Mouse (Mus musculus) midbrain, embryonic 16.5 days (tissue): ENCODE results near the gene Dnah6. TPM values are rescaled to one million over a fixed set of nuclear protein-coding genes. Genes with fewer than 3 reads are reported as not detected.

ENCODE experiments used
- ATAC-seq: fragments of 200-750 bp; cut with Nextera tagmentation; 2 replicates; pipeline ENCODE4 v1.8.0; 2017; ENCODE audit warnings: moderate TSS enrichment
- H3K27ac ChIP-seq: fragments of 300-500 bp; sonication (generic); 2 replicates; pipeline ENCODE4 v1.5.1; 2014; ENCODE audit warnings: mild to moderate bottlenecking, low read length, mixed read lengths
- H3K27me3 ChIP-seq: fragments of 300-500 bp; sonication (generic); 2 replicates; pipeline ENCODE4 v1.6.1; 2014; ENCODE audit warnings: low read depth, low read length, mixed read lengths; ENCODE audit not compliant: control insufficient read depth, insufficient read depth
- H3K36me3 ChIP-seq: fragments of 300-500 bp; sonication (generic); 2 replicates; pipeline ENCODE4 v1.6.1; 2014; ENCODE audit warnings: mild to moderate bottlenecking, low read length, moderate library complexity, mixed read lengths; ENCODE audit not compliant: control insufficient read depth, insufficient read depth
- H3K4me1 ChIP-seq: fragments of 300-500 bp; sonication (generic); 2 replicates; pipeline ENCODE4 v1.6.1; 2014; ENCODE audit warnings: mild to moderate bottlenecking, low read length, mixed read lengths; ENCODE audit not compliant: control insufficient read depth, insufficient read depth
- H3K4me2 ChIP-seq: fragments of 300-500 bp; sonication (generic); 2 replicates; pipeline ENCODE4 v1.6.1; 2014; ENCODE audit warnings: mild to moderate bottlenecking, low read length, mixed read lengths
- H3K4me3 ChIP-seq: fragments of 300-500 bp; sonication (generic); 2 replicates; pipeline ENCODE4 v1.5.1; 2014; ENCODE audit warnings: low read depth, mild to moderate bottlenecking, low read length, moderate library complexity, mixed read lengths
- H3K9ac ChIP-seq: fragments of 300-500 bp; sonication (generic); 2 replicates; pipeline ENCODE4 v1.6.1; 2014; ENCODE audit warnings: low read depth, low read length, mixed read lengths
- H3K9me3 ChIP-seq: fragments of 300-500 bp; sonication (generic); replicated peaks from 2 replicates; pipeline ENCODE4 v1.6.1; 2014; ENCODE audit warnings: mild to moderate bottlenecking, low read length, mixed read lengths; ENCODE audit not compliant: control insufficient read depth, poor library complexity, severe bottlenecking
- WGBS: fragments of 180-500 bp; shearing (Covaris S2); extraction: QIAGEN DNeasy Blood & Tissue Kit; methylation state at CpG from one replicate; pipeline ENCODE4 v1.1.7; 2014; 5-methylcytosine and 5-hydroxymethylcytosine counted together
- polyA plus RNA-seq: library from polyadenylated mRNA; unstranded; fragments of >200 nt; fragmentation: Nextera tagmentation; extraction: Ambion mirVana; gene quantifications from 2 replicates; pipeline ENCODE4 v1.2.1, GENCODE M21; 2015

The Dnah6 gene
- polyA plus RNA-seq, 1 experiment from 2014 or later, result 0.36 TPM

GRCm38 (mm10) chr6:72993054-72993687 lies 228.3 kb downstream of the Dnah6 start:
- Histone ChIP-seq H3K27ac (no peak overlapping the region), H3K4me3 (no peak overlapping the region), H3K4me2 (no peak overlapping the region), H3K36me3 (no peaks in the 10 kb centered on the region), H3K4me1 (no peaks in the 10 kb centered on the region), H3K27me3 (no peaks in the 10 kb centered on the region), H3K9ac (no peak overlapping the region), H3K9me3 (no peaks in the 10 kb centered on the region)
- WGBS, result 74% methylated on average over 8 of the region's 8 CpGs
- ATAC-seq, result no peak

- Histone ChIP-seq H3K36me3 (no peaks in the 10 kb centered on the region), H3K27ac (no peak overlapping the region), H3K9me3 (no peaks in the 10 kb centered on the region), H3K4me3 (no peak overlapping the region), H3K4me2 (no peak overlapping the region), H3K9ac (no peak overlapping the region), H3K4me1 (no peaks in the 10 kb centered on the region), H3K27me3 (no peaks in the 10 kb centered on the region)
- ATAC-seq, result no peak
- 93% methylated on average over 5 of the region's 5 CpGs for WGBS
Observed at GRCm38 (mm10) chr6:72990206-72990605, 231.2 kb downstream of the Dnah6 start.

GRCm38 (mm10) chr6:72989028-72989736 lies 232.3 kb downstream of the Dnah6 start:
- Histone ChIP-seq H3K4me2 (no peak overlapping the region), H3K9ac (no peak overlapping the region), H3K27me3 (no peaks in the 10 kb centered on the region), H3K4me1 (no peaks in the 10 kb centered on the region), H3K36me3 (no peaks in the 10 kb centered on the region), H3K27ac (no peak overlapping the region), H3K4me3 (no peak overlapping the region), H3K9me3 (no peaks in the 10 kb centered on the region)
- ATAC-seq, result no peak
- 18% methylated on average over 7 of the region's 7 CpGs for WGBS

- Histone ChIP-seq H3K27me3 (no peaks in the 10 kb centered on the region), H3K4me2 (no peak overlapping the region), H3K4me1 (no peaks in the 10 kb centered on the region), H3K9me3 (no peaks in the 10 kb centered on the region), H3K9ac (no peak overlapping the region), H3K36me3 (no peaks in the 10 kb centered on the region), H3K4me3 (no peak overlapping the region), H3K27ac (no peak overlapping the region)
- no peak for ATAC-seq
- 54% methylated on average over 4 of the region's 4 CpGs for WGBS
Observed at GRCm38 (mm10) chr6:72982506-72982905, 238.9 kb downstream of the Dnah6 start.

GRCm38 (mm10) chr6:72981851-72982250 lies 239.6 kb downstream of the Dnah6 start:
- Histone ChIP-seq H3K9me3 (no peaks in the 10 kb centered on the region), H3K4me1 (no peaks in the 10 kb centered on the region), H3K27me3 (no peaks in the 10 kb centered on the region), H3K4me2 (no peak overlapping the region), H3K9ac (no peak overlapping the region), H3K36me3 (no peaks in the 10 kb centered on the region), H3K4me3 (no peak overlapping the region), H3K27ac (no peak overlapping the region)
- 78% methylated on average over 6 of the region's 6 CpGs for WGBS
- no peak for ATAC-seq

GRCm38 (mm10) chr6:72981124-72981651 lies 240.3 kb downstream of the Dnah6 start:
- H3K4me1 ChIP-seq, result no peaks in the 10 kb centered on the region
- H3K27ac ChIP-seq, result no peak overlapping the region
- 45% methylated on average over 9 of the region's 9 CpGs for WGBS
- H3K36me3 ChIP-seq, result no peaks in the 10 kb centered on the region
- H3K27me3 ChIP-seq, result no peaks in the 10 kb centered on the region
- no peak overlapping the region for H3K4me3 ChIP-seq
- H3K9ac ChIP-seq, result no peak overlapping the region
- ATAC-seq, result no peak
- H3K9me3 ChIP-seq, result no peaks in the 10 kb centered on the region
- no peak overlapping the region for H3K4me2 ChIP-seq

GRCm38 (mm10) chr6:72976866-72977265 lies 244.6 kb downstream of the Dnah6 start:
- H3K9ac ChIP-seq, result no peak overlapping the region
- H3K36me3 ChIP-seq, result no peaks in the 10 kb centered on the region
- no peak overlapping the region for H3K4me2 ChIP-seq
- H3K27ac ChIP-seq, result no peak overlapping the region
- WGBS, result 93% methylated on average over 2 of the region's 2 CpGs
- ATAC-seq, result no peak
- H3K4me1 ChIP-seq, result no peaks in the 10 kb centered on the region
- no peaks in the 10 kb centered on the region for H3K27me3 ChIP-seq
- H3K9me3 ChIP-seq, result no peaks in the 10 kb centered on the region; the same call in 1 of the 2 replicates
- H3K4me3 ChIP-seq, result no peak overlapping the region

- Histone ChIP-seq H3K27me3 (no peaks in the 10 kb centered on the region), H3K4me1 (no peaks in the 10 kb centered on the region), H3K9ac (no peak overlapping the region), H3K27ac (no peak overlapping the region), H3K9me3 (no peaks in the 10 kb centered on the region; the same call in 1 of the 2 replicates), H3K4me2 (no peak overlapping the region), H3K4me3 (no peak overlapping the region), H3K36me3 (no peaks in the 10 kb centered on the region)
- WGBS, result 77% methylated on average over 3 of the region's 3 CpGs
- no peak for ATAC-seq
Observed at GRCm38 (mm10) chr6:72971074-72971473, 250.4 kb downstream of the Dnah6 start.

GRCm38 (mm10) chr6:72969787-72970186 lies 251.7 kb downstream of the Dnah6 start:
- Histone ChIP-seq H3K9me3 (no peaks in the 10 kb centered on the region; the same call in 1 of the 2 replicates), H3K27me3 (no peaks in the 10 kb centered on the region), H3K4me3 (no peak overlapping the region), H3K9ac (no peak overlapping the region), H3K27ac (no peak overlapping the region), H3K4me2 (no peak overlapping the region), H3K36me3 (no peaks in the 10 kb centered on the region), H3K4me1 (no peaks in the 10 kb centered on the region)
- ATAC-seq, result no peak
- WGBS, result 71% methylated on average over 3 of the region's 3 CpGs
